Mouse (Mus musculus): ENCODE results near the gene Nrm.
A peak's percentile ranks its signal among the peaks of the same experiment; 100 is the strongest.

Nrm gene

DNA sequence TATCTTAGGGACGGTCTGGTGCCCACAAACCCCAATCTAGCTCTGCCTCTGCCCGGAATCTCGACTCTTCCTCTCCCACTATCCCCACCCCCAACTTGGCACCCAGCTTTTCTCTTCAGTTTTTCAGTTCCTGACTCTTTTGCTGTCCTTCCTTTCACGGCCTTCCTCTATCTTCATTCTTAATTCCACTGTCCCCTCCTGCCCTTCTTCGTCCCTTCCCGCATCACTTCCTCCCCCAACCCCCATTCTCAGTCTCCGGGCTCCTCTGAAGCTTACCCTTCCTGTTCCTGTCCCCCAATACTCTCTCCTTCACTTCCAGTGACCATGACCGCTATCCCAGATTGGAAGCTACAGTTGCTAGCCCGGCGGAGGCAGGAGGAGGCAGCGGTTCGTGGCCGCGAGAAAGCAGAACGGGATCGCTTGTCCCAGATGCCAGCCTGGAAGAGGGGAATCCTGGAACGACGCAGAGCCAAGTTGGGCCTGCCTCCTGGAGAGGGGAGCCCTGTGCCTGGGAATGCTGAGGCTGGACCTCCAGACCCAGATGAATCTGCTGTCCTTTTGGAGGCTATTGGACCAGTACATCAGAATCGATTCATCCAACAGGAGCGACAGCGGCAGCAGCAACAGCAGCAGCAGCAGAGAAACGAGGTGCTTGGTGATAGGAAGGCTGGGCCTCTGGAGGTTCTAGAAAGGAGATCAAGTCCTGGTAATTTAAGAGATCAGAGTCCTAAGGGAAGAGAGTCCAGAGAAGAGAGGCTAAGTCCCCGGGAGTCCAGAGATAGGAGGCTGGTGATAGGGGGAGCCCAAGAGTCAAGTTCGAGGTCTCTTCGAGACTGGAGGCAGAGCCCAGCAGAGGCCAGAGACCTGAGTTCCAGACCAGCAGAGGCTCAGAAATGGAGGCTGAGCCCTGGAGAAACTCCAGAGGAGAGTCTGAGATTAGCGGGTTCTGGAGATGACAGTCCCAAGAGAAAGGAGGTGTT lies 6.1 kb downstream of the Nrm start:
- no peak for DNase-seq (ENCODE audit: low read depth, low spot score)

GRCm38 (mm10) chr17:35868165-35868820 lies 7.2 kb downstream of the Nrm start:
- DNase-seq (ENCODE audit: low read depth, low spot score) = no peak

DNA sequence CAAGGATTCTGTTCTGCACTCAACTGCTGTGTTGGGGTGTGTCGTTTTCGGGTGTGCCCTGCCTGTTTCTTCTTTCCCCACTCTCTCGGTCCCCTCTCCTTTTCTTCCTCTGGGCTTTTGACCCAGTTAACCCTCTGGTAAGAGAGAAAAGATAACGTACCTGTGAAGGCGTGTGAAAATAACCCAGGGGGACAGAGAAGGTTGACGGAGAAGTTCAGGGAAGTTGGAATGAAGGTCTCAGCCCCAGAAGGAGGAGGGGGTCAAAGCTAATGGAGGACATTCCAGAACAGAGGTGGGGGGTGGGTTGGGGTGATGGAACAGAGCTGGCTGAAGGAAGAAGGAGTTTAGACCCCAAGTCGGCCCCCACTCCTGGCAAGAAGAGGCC lies 7.8 kb downstream of the Nrm start:
- DNase-seq (ENCODE audit: low read depth, low spot score) = no peak

- no peak for DNase-seq (ENCODE audit: low read depth, low spot score)
Measured at GRCm38 (mm10) chr17:35869346-35870067, 8.4 kb downstream of the Nrm start.

DNA sequence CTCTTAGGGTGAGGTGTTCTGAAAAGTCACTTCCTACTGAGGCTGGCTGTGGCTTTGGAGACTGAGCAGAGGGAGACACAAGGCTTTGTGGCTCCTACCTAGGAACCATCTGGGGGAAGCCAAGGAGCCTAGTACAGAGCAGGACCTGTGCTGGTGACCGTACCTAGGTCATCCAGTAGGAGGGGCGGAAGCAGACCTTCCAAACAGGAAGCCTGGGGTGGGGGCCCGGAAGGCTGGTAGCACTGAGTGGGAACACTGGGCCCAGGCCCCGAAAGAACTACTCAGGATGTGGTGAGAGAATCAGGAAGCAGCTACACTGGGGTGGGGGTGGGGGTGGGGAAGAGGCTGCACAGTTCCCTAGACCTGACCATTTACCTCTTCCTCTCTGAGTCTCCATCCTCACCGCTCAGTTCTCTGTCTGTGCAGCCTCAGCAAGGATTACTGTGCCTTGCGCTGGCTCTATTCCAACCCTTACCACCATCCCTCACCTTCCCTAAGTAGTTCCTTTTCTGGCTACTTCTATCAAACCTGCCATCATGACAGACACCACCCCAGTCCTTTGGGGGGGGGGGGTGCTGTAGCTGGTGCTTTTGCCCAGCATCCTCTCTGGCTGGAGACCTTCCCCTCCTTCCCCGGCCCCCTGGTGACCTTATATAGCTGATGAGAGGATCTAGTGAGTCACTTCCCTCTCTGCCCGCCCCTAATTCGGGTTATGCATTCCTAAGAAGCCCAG lies 9.2 kb downstream of the Nrm start:
- DNase-seq (ENCODE audit: low read depth, low spot score) = no peak

- DNase-seq (ENCODE audit: low read depth, low spot score) = no peak
Measured at GRCm38 (mm10) chr17:35870884-35871696, 10.0 kb downstream of the Nrm start.

DNA sequence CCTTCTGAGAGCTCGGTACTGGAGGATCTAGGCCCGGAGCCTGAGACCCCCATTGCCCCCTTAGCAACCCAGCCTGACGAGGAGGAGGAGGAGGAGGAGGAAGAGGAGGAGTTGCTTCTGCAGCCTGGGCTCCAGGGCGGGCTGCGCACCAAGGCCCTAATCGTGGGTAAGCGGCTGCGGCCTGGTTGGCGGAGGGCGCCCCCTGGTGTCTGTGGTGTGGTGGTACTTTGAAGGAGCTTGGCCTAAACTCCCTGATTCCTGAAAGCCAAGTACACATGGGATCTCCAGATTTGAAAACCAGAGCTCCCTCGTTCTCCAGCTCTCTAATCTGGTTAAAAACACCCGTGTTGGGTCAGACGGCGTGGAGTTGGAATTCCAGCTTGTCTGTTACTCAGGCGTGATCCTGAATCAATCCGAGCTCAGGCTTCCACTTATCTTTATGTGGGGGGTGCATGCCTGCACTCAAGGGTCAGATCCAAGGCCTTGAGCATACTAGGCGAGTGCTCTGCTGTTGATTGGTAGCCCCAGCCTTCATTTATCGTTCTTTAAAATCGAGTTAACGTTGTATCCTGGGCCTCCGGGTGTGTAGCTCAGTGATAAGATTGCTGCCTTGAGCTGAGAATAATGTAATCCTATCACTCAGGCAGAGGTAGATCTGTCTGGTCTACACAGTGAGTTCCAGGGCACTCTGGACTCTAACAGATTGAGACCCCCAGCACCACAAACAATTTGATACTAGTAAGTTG lies 12.8 kb downstream of the Nrm start:
- DNase-seq (ENCODE audit: low read depth, low spot score) = peak; percentile 78

DNA sequence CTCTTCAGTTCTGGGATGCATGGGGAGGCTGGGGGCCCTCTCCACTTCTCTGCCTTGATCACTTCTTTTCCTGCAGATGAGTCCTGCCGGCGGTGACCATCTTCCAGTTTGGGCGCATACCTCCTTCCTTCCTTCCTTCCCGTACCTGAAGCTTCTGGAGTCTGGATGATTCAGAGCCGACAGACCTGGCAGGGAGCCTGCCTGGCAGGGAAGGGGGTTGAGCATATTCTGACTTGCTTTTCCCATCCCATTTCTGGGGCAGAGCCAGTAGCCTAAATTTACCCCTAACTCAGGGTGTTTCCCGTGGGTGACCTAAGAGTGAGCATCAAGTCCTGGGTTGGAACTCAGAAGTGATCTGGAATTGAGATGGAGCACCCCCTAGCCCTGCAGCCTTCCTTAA lies 13.6 kb downstream of the Nrm start:
- DNase-seq (ENCODE audit: low read depth, low spot score) = no peak

- peak; percentile 82 for DNase-seq (ENCODE audit: low read depth, low spot score)
Measured at GRCm38 (mm10) chr17:35879245-35880057, 18.3 kb downstream of the Nrm start, which contains the start of gene Dhx16. TSS of gene Dhx16 (plus strand) at chr17:35879819.

GRCm38 (mm10) chr17:35882924-35883323 lies 21.8 kb downstream of the Nrm start:
- no peak for DNase-seq (ENCODE audit: low read depth, low spot score)

DNA sequence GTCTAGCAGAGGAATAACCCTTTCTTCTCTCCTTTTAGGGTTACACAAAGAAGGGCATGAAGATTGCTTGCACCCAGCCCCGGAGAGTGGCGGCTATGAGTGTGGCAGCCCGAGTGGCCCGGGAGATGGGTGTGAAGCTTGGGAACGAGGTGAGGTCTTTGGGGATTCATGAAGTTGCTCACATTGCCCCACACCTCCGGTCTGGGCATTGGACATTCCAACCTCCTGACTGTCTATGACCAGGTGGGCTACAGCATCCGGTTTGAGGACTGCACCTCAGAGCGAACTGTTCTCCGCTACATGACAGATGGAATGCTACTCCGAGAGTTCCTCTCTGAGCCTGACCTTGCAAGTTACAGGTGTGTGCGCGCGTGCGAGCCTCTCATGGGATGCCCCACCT lies 22.7 kb downstream of the Nrm start:
- DNase-seq (ENCODE audit: low read depth, low spot score) = no peak

- DNase-seq (ENCODE audit: low read depth, low spot score) = no peak
Measured at GRCm38 (mm10) chr17:35887725-35888124, 26.6 kb downstream of the Nrm start.

DNA sequence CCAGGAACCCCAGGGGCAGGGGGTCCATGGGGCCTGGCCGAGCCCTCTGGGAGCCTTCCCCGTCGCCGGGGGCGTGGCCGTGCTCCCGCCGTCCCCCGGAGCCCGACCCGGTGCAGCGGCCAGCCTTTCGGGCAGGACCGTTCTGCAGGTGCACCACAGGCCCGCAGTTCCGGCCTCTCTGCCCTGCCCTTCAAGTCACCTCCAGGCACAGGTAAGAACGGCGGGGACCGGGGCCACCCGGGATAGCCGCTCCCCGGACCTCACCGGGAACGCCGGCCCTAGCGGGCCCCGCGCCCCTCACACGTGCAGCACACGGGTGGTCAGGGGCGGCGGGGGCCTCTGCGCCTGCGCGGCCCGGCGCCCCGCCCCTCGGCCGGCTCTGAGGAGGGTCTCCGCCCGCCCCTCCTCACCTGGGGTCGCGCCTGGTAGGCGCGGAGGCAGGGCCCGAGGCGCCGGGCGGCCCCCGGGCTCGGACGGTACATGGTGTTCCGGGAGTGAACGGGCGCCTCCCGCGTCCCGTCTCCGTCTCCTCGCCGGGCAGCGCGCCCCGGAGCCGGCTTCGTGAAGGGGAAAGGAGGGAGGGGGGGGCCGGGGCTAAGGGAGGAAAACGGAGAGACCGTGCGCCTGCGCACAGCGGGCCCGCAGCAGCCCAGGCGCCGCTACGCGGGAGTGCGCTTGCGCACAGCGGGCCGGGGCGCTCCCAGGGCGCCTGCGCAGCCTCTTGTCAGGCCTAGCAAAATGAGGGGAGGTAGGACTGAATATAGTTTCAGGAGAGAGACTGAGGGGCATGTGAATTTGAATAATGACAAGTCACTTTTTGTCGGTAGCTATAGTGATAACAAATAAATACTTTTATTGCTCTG lies 35.9 kb downstream of the Nrm start, which contains the start of gene 2310061I04Rik:
TSS of gene 2310061I04Rik (minus strand) at position 651 of the 863 bp plus-strand sequence.
- DNase-seq (ENCODE audit: low read depth, low spot score) = peak; percentile 76

DNA sequence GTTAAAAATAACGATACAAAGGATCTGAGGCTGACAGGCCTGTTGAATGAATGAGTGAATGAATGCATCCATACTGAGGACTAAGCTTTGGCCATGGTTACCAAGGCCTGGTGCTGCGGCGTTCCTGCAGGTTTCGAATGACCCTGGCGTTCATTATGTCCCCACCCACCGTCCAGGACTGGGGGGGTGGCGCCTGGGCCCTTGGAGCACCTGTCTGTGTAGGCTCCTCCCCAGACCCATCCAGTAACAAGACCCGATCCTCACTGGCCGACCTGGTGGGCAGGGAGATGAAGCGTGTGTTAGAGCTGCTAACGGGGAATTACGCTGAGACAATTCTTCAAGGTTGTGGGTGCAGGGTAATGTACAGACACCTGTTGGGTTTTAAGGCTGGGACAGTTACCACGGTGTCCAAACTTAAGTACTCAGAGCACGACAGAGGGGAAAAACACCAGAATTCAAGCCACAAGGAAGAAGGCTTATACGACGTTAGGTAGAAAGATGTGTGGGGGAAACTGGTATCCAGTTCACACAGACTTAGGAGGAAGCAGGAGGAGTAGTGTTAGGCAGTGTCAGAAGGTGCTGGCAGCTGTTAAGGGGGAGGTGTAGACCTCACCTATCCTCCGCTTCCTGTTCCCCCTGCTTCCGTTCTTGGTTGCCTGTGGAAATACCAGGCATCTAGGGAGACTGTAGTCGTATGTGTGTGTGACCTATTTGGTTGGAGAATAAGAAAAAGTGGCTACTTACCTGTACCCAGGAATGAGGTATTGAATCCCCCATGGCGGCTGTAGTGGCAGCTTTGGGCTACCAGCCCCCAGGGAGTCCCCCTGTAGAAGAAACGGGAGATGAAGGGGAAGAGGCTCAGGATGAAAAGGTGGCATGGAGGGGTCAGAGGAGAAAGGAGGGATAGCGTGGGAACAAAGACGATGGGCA lies 36.8 kb downstream of the Nrm start:
- DNase-seq (ENCODE audit: low read depth, low spot score) = no peak

DNA sequence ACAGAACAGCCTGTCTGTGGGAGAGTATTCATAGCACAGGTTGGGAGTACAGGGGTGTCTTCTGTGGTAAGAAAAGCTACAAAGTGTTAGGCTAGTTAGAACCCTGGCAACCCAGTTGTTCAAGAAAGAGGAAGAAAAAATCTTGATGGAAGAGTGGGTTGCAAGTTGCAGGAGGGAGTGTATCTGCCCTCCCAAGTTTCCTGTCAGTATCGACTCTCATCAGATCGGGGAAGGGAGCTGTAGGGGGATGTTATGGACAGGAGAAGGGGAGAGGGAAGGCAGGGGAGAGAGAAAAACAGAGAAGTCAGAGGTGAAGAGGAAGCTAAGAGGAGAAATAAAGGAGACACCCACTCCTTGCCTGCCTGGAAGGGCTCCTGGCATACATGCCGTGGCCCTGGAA lies 39.5 kb downstream of the Nrm start:
- DNase-seq (ENCODE audit: low read depth, low spot score) = no peak

GRCm38 (mm10) chr17:35903343-35903991 lies 42.3 kb downstream of the Nrm start:
- DNase-seq (ENCODE audit: low read depth, low spot score) = no peak

Measured in c-Kit-negative CD71-positive TER-119-positive erythroid progenitor cells, embryonic 14.5 days (primary cell).